Mouse (Mus musculus) layer of hippocampus, adult 11-12 months (tissue): ENCODE data around the gene Cntn4.

Experiments
- DNase-seq: peaks from one replicate; pipeline ENCODE4 v3.0.0; 2022; ENCODE audit warnings: low spot score

The Cntn4 gene

DNA sequence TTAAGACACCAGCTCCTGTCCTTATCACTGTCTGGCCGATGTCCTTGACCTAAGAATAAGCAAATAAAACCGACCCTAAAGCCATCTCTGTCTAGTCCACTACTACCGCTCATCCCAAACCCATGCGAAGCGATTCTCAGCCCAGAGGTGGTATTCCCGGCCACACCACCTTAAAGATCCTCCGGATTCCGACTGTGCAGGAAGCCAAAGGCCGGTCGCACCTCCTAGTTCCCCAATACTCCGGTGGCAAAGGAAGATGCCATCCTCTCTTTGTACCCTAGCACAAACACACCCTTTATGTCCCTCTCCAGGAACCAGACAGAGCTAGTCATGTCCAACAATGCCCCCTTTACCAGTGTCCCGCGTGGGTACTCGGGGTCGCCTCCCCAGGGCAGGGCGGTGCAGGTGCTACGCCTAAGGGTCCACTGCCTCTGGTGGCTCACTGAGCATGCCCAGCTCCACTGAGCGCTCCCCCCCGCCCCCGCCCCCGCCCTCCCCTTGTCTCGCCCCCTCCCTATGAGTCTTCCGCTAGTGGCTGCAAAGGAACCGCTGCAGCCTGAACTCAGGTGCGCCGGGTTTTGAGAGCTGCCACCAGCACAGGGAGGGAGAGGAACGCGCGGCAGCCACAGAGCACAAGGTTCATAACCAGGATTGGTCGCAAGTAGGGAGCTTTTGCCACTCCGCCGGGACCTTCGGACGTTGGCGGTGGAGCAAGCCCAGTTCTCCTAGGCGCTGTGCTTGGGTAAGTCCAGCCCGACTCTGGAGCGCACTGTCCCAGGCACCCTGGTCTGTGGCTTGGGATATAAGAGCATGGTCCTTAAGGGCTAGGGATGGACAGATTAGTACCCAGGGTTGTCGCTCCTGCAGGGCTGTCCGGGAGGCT is at the start of gene Cntn4:
TSS of gene Cntn4 (plus strand) at position 512 of the 883 bp plus-strand sequence.
- DNase-seq, result peak; percentile 45

DNA sequence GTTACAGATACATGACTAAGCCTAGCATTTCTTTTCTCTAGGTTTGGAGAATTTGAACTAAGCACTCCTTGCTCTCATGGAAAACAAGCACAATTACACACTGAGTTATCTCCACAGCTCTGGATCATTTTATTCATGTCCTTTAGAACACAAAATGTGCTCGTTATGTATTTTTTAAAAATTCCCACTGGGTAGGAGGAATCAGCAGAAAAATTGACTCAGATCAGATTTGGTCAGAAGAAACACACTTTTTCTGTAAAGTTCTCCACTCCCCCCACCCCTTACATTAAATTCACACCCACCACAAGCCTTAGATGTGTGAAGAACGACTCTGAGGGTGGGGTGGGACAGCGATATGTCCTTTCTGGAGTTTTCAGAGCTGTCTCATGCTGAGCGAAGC is 3.2 kb upstream of the Cntn4 start:
- DNase-seq, result no peak

DNA sequence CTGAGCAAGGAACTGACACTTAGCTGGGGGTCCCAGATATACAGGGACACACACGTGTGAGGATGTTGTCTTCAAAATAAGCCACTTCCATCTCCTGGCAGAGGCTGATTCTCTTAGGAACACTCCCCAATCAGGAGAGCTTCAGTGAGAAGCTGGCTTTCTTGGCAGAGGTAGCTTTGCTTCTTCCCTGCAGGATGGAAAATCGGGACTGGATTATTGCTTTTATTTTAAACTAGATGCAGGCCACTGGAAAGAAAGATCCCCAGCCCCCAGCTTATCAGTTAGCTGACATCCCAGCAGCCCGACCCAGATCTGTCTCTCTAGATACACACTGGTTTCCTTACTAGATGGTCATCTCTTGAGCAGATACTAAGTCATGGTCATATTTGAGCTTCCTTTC is 2.4 kb upstream of the Cntn4 start:
- no peak for DNase-seq

DNA sequence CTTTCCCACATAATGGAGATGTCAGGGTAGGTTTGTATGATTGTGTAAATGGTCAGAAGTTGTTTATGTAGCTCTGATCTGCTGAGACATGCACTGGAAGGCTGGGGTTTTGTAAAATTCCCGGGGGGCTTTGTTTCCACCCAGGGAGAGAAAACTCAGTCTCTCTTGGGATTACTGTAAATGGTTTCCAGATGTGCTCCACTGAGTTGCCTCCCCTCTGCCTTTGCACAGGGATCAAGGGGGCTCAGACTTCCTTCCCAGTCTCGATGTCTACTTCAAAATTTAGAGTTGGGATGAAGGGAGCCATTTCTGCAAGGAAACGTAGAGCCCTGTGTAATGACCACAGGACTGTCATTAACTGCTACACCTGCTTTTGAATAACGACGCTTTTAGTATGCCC is 823 bp upstream of the Cntn4 start:
- DNase-seq, result no peak

DNA sequence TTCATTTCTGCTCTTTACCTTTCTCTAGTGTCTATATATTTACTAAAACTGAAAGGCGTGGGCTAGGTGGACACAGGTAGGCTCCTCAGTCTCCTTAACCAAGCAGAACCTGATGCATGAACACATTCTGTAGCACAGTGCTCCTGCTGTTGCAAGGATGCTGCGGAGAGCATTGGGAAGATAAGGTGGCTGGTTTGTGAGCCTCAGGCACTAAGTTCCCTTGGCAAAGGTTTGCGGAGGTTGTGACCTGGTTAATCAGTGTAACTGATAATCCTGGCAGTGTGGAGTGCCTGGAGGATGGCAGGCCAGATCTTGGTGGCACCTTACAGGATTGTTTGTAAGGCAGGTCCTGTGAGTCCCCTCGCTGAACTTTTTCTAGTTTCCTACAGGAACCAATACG is 1.3 kb downstream of the Cntn4 start:
- no peak for DNase-seq

DNA sequence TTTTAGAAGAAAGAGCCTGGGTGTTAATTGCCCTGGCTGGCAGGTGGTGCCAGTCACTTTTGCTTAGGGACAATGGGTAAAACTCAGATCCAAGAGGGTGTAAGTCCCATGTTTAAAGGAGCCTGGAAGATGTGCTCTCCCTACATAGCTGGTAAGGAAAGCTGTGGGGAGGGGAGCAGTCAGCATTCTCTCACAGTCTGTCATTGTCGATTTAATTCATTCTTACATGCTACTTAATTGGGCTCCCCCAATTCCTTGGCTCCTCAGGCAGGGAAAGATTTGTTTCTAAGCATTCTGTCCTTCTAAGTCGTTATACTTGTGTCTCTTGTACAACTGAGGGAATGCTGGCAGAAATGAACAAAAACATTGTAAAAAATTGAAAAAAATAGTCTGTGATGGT is 4.0 kb downstream of the Cntn4 start:
- no peak for DNase-seq

DNA sequence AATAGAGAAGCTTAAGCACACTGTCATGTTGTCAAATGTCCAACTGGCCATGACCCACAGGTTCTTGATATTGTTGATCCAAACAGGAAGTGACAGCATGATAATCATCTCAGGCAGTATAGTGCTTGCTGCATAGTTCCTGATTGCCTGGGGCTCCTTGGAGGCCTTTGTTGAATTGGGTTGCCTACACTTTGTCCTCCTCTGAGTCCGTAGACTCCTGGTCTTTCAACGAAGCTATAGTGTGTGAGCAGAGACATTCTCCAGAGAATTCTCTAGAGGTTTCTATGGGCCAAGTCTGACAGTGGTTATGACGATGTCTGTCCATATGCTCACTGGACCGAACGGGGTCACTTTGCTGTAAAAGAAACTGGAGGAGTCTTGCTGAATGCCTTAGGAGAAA is 5.8 kb downstream of the Cntn4 start:
- DNase-seq, result no peak

DNA sequence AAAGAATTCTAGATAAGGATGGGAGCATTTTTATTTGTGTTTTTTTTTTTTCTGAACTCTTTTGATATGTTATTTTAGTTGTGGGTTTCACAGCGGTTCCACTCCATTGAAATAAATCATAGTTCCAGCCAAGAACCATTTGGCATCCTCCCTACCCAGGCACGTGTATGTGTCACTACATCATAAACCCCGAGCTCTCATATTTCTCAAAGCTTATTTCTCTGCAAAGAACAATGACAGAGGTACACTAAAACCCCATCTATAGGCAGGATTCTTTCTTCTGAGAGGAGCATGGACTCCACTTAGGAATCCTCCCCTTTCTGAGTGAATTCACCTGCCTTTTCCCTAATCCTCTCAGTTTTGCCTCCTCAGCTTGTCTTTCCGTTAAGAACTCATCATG is 6.7 kb downstream of the Cntn4 start:
- no peak for DNase-seq

DNA sequence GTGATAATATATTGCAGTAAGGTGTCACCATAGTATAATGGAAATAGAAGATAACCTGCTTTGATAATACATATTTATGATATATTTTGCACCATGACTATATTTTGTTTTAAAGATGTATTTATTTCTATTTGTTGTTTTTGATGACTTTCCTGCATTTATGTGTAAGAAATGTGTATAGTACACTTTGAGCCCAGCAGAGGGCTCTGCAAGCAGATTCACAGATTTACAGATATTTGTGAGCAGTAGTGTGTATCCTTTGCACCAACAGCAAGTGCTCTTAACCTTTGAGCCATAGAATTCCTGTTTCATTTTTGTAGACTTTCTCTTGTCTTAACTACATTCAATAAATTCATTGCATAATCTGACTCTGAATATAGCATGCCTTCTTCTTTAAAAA is 10.7 kb downstream of the Cntn4 start:
- DNase-seq, result no peak

DNA sequence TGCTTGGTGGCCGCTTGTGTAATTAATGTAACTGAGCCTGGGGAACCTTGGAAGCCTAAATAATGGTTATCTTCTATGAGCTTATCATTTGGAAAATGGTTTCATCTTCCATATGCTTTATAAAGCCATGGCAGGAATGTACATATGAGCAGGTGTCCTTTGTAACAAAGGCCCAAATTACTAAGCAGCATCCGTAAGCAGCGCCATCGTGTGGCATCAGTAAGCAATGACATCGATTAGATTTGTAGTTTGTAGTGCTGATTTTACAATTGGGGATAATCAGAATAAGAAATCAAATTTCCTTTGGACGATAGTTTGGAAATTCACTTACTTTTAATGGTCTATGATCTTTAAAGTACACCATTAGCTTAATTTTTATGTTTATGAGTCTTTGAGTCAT is 64.6 kb downstream of the Cntn4 start:
- DNase-seq, result no peak

DNA sequence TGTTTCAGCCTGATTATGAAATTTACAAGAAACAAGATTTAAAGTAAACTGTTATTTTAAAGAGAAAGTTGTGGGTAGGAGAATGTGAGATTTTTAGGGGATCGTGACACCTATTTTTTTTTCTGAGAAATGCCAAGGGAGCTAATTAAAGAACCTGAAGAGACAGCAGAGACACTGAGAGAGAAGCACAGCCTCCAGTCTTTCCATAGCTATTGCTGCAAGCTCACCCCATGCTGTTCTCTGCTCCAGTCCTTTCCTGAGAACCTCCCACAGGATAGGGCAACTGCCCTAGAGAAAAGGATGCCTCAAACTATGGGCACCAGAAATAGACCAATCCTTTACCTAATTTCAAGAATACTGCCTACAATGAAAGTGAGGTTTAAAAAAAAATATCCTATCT is 103.2 kb downstream of the Cntn4 start:
- DNase-seq, result no peak

DNA sequence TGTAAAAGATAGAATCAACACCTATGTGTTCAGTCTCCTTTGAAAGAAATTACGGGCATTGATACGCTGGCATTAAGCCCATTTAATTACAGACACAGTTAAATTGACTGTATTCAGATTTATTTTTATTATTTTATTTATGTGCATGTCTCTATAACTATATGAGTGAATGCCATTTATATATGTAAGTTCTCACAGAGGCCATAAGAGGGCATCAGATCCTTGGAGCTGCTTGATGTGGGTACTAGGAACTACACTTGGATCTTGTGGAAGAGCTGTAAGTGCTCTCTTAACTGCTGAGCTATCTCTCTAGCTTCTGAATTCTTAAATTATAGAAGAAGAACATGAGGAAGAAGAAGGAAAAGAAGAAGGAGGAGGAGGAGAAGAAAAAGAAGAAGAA is 111.0 kb downstream of the Cntn4 start:
- DNase-seq, result no peak

DNA sequence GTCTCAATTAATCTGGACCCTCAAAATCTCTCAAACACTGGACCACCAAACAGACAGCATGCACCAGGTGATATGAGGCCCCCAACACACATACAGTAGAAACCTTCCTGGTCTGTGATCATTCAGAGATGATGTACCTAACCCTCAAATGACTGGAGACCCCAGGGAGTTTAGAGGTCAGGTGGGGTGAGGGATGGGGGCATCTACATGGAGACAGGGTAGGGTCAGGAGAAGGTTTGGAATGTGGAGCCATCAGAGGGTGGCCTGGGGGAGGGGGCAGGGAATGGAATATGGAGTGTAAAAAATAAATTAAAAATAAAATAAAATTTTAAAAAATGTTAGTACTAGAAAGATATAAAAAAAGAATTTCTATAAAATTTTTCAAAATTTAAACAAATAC is 157.6 kb downstream of the Cntn4 start:
- no peak for DNase-seq

DNA sequence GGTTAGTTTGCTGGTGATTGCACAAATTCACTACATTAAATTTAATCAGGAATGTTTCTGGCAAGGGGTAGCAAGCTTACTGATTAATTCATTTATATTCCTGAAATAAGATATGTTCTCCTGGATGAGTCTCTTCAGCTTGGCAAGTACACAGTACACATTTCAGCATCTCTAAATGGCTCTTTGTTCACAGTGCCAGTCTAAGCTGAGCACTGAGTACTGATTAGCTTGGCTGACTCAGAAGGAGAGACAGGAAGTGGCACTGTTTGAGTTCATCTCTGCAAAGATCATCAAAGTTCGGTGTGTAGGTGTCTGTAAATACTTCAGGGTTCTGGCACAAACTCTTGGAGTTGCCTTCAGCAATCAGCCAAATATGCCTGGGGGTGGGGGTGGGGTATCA is 169.8 kb downstream of the Cntn4 start:
- peak; percentile 34 for DNase-seq

DNA sequence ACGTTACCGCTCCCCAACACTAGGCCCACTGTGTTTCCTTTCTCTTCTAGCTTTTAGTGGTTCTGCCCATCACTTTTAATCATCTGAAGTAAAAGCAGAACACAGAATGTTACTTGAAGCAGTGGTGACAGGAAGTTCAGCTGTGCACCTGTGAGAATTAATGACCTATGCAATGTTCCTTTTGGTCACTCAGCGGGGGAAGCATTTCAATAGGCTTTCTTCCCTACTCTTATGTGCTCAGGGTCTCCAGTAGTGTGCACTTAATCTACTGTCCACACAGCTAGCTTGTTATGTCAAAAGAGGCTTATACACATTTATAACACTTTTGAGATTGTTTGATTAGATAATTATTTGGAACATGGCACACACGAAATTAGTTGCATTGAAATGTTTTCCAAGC is 215.4 kb downstream of the Cntn4 start:
- DNase-seq, result no peak

DNA sequence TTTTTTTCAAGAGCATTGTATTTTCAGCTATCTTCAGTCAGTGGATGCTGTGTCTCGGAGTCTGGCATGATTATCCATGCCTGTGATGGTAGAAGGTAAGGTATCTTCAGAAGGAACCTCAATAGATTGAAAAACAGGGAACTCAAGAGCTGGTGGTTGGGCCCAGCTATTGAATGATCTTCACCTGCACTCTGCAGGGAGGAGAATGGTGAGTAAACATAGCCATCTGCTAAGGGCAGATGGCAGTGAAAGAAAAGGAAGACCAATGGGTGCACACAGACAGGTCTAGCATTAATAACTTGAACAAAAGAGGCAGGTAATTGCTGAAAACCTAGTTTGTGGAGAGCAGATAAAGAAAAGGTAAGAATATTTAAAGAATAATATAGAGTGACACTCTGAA is 261.0 kb downstream of the Cntn4 start:
- DNase-seq, result no peak

DNA sequence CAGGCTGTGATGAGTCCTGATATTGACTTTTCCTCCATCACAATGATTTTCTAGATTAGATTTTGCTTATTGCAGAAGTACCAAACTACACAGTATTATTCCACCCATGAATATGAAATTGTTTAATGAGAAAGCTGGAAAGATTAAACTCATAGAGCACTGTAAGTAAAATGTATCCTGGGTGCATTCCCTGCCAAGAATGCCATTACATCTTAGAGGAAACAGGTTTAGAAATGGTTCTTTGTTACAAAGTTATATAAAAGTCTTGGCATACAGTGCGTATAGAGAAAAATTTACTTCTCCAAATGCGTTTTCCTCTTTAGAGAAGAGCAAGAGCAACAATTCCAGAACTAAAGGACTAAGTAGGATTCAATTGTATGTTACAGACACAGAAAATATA is 261.8 kb downstream of the Cntn4 start:
- DNase-seq, result no peak

DNA sequence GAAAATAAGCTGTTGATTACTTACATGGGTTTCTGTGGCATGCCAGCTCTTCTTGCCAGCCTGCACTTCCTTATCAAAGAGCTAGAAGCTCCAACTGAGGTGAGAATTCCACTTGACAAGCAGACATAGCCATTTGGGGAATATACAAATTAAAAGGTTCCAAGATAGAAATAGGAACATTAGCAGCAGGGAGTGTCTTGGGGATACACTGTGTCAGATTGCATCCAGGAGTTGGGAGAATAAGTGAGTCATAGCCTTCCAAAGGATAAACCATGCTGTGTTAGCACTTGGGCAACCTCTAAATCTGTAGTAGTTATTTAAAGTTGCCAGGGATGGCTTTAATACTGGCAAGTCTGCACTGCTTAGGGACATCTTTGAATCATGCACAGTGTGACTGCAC is 263.1 kb downstream of the Cntn4 start:
- DNase-seq, result peak; percentile 5

DNA sequence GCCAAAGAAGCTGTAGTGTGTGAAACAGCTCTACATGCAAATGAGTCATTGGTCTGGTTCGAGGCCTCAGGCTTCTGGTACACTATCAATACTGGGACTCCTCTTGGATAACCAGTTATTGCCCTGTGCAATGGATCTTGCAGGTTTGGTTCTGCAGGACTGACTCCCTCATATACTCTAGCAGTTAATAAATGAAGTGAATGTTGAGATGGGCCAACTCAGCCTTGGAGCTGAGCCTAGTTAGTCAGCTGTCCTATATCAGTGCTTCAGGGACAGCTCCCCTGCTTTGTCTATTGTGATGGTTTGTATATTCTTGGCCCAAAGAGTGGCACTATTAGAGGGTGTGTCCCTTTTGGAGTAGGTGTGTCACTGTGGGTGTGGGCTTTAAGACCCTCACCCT is 314.0 kb downstream of the Cntn4 start:
- no peak for DNase-seq

DNA sequence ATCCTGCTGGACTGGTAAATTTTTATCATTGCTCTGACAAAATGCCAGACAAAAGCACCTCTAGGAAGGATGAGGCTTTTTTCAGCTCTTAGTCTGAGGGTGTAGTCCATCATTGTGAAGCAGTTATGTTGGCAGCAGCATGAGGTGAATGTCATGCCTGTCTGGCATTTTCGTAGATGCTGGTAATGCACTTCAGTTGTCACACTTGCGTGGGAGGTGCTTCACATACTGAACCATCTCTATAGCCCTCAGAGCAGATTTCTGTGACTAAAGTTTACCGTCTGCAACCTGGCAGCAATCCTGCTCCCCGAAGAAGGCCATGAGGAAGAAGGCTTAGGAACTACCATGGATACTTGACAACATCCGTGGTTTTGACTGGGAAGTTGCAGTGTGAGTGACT is 335.6 kb downstream of the Cntn4 start:
- DNase-seq, result no peak

DNA sequence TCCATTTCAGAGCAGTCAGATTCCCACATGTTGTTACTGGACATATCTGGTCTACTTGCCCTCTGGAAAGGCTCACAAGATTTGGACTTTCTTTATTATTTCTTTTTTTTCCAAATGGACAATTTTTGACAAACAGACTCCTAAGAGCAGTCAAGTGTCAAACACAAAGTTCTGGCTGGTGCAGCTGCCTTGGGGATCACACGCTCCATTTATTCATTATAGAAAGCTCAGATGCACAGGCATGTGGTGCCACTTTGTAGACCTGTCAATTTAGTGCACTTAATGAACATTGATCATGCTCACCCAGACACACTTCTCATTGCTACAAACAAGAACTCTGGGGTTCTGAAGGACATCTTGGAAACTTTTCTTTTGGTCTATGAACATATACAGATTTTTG is 337.7 kb downstream of the Cntn4 start:
- DNase-seq, result no peak

DNA sequence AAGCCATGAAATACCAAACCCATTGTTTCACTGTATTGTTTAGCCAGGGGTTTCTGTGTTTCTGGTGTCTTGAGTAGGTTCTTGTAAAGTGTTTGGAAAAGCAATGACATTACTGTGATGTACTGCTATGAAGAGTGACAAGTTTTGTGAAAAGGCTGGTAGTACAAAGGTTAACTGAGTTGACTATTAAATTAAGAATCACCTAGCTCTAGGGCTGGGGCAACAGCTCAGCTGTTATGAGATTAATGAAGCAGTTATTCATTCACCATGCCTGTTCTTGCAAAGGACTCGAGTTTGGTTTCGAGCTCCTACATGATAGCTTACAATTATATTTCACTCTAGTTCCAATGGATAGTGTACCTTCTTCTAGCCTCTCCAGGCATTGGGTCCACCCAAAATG is 371.4 kb downstream of the Cntn4 start:
- no peak for DNase-seq

DNA sequence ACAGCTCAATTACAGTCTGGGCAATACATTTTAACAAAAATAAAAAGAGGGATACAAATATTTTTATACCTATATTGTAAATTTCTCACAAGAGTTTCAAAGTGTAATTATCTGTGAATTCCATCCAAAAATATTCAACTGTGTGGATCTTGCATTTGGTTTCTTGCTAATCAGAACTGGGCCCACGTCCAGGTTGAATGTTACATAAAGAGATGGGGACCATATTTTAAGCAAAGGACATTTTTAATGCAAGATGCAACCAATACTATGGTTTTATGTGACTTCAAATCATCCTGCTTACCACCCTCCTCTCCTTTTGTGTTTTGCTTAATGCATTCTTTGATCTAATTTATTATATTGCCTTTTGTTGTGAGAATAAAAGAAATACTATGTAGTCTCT is 378.7 kb downstream of the Cntn4 start:
- DNase-seq, result peak; percentile 9

DNA sequence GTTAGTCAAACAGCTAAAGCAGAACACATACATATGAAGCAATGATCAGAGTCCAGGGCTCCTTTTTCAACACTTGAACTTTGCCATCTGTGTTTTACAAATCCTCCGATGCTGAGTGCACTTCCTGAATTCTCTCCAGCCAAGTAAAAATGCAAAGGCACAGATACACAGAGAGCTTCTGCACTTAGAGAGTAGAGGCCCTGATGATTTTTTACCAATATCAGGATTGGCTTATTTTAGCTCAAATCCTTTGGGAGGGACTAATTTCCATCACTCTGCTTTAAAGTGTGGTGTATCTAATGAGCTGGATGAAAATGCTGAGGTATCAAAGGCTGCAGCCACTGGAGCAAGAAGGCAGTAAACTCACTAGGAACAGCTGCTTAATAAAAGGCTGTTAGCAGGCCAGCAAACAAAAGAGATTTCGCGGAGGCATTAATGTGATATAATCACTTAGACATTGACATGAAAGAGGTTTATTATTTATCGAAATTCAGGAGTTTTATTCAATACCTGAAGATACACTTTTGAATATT is 400.7 kb downstream of the Cntn4 start:
- no peak for DNase-seq
